Mouse (Mus musculus): ENCODE data around the gene Son.

The Son gene

DNA sequence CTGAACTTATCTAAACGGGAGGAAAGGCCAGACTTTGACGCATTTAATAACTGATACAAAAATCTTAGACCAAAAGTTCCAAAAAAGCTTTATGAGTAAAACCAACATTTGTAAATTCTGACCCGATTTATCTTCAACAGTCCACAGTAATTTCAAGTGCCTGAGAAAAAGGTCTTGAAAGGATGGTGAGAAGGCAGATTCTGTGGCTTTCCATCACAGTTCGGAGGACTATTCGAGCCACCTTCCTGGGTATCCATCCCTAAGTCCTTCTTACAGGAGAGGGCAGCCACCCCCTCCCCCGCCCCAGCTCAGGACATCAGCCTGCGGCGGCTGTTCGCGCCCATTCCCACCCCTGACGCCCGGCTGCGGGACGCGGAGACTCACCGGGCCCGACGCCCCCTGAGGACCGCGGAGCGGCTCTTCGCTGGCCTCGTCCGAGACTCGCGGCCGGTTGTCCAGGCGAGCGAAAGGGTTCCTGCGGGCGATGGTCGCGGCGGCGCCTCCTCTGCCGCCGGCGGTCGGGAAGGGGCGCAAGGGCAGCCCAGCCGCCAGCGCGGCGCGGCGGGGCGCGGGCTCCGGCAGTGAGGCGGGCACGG lies 40.8 kb downstream of the Son start:
- DNase-seq (ENCODE audit: low spot score): no peak

- DNase-seq (ENCODE audit: low spot score): peak; percentile 94
Measured at GRCm38 (mm10) chr16:91688619-91689334, 41.5 kb downstream of the Son start, which contains the start of gene Donson. Gene Donson, minus strand, starts transcription at chr16:91688770.

GRCm38 (mm10) chr16:91689791-91690190 lies 42.5 kb downstream of the Son start:
- DNase-seq (ENCODE audit: low spot score): no peak

GRCm38 (mm10) chr16:91694455-91695084 lies 47.3 kb downstream of the Son start:
- peak; percentile 50 for DNase-seq (ENCODE audit: low spot score)

GRCm38 (mm10) chr16:91695108-91695755 lies 47.9 kb downstream of the Son start:
- no peak for DNase-seq (ENCODE audit: low spot score)

- DNase-seq (ENCODE audit: low spot score): no peak
Measured at GRCm38 (mm10) chr16:91698995-91699394, 51.7 kb downstream of the Son start.

GRCm38 (mm10) chr16:91701908-91702307 lies 54.6 kb downstream of the Son start:
- DNase-seq (ENCODE audit: low spot score): no peak

- no peak for DNase-seq (ENCODE audit: low spot score)
Measured at GRCm38 (mm10) chr16:91702771-91703188, 55.5 kb downstream of the Son start.

GRCm38 (mm10) chr16:91704603-91705340 lies 57.5 kb downstream of the Son start:
- no peak for DNase-seq (ENCODE audit: low spot score)

DNA sequence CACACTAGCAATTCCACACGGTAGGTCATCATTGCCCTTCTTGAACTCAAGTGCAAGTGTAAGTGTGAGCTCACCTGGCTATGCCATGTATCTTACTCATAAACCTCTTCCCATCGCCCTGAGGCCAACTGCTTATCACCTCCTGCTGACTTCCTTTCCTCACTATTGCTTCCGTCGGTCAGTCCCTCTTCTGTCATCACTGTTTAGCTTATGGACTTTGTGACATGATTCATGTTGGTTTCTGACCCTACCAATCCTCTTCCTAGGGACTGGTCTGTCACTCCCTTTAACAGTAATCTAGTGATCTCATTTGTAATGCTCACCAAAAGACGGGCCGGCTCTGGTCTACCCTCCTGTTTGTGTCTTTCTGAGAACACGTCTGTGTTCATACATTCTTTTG lies 62.9 kb downstream of the Son start:
- DNase-seq (ENCODE audit: low spot score): no peak

DNA sequence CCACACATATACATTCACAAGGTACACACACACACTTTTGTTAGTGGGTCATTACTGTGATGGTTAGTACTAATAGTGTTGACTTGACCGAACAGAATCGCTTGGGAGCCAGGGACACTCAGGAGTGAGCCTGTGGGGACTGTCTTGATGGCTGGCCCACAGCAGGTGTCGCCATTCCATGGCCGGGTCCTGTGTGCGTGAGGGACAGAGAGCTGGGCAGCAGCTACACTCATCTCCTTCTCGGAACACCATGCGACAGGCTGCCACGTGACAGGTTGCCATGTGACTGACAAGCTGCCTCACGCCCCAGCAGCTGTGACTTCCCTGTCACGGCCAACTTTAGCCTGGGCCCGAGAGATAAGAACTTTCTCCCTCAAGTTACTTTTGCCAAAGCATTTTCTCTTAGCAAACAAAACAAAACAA lies 69.6 kb downstream of the Son start:
- no peak for DNase-seq (ENCODE audit: low spot score)

GRCm38 (mm10) chr16:91717399-91717798 lies 70.1 kb downstream of the Son start:
- DNase-seq (ENCODE audit: low spot score): no peak

DNA sequence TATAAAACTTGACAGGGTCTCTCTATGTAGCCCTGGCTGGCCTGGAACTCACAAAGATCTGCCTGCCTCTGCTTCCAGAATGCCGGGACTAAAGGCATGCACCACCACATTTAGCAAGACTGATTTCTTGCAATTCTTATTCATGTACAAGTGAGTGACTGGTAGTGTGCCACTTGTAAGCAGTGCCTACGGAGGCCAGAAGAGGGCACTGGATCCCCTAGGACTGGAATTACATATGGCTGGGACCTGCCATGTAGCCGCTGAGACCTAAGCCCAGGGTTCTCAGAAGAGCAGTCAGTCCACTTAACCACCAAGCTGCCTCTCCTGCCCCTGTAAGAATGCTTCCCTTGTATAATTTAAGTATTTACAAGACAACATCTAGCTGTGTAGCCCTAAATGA lies 76.9 kb downstream of the Son start:
- peak; percentile 61 for DNase-seq (ENCODE audit: low spot score)

GRCm38 (mm10) chr16:91727433-91727832 lies 80.1 kb downstream of the Son start:
- no peak for DNase-seq (ENCODE audit: low spot score)

DNA sequence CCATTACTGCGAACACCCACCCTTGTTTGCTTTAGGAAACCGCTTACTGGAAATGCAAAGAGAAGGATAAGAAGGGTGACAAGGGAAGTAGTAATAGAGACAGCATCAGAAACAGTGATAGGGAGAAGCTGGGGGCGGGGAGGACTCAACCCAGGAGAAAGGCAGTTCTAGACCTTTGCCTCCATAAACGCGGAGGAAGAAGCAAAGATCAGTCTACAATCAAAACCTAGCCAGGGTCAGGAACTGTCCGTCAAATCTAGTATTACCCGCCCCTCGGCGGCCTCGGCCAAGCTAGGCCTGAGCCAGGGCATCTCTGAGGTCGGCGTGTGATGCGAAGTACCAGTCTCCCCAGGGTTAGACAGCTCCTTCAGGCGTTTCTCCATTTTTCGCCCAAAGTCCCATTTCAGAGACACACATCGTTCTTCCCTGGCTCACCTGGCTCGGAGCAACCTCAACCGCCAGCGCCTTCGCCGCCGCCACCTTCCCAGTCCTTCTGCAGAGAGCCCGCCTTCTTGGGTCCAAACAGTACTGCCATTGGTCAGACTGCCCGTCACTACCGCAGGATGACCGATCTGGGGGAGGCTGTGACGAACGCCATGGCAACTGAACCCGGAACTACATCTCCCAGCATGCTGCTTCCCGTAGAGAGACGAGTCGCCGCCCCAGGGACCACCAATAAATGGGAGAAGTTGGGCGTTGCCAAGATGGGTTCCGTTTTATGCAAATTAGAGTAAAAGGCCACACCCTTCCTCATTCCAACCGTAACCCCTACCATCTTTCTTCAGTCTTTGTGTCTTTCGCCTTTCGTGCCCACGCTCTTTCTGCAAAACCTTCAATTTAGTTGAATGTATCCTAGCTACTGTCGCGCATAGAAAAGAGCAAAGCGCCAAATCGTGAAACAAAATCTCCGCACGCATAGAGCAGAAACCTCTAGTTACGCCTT lies 81.1 kb downstream of the Son start, which contains the start of gene Cryzl1:
Cryzl1 (minus strand) TSS at position 853 of the 943 bp plus-strand sequence.
- peak; percentile 91 for DNase-seq (ENCODE audit: low spot score)
